Mouse (Mus musculus) c-Kit-negative CD71-positive TER-119-positive erythroid progenitor cells, embryonic 14.5 days (primary cell): ENCODE results near the gene Qsox2.
A peak's percentile ranks its signal among the peaks of the same experiment; 100 is the strongest.

Experiments
- DNase-seq: peaks from one replicate; pipeline ENCODE4 v3.0.0-alpha.2; 2013; ENCODE audit warnings: low read depth, low spot score

Gene Qsox2

GRCm38 (mm10) chr2:26225242-26225641 lies 12.1 kb downstream of the Qsox2 start:
- DNase-seq = no peak

GRCm38 (mm10) chr2:26223961-26224360 lies 13.4 kb downstream of the Qsox2 start:
- DNase-seq = no peak

- DNase-seq = no peak
Observed at GRCm38 (mm10) chr2:26214526-26214925, 22.8 kb downstream of the Qsox2 start.

DNA sequence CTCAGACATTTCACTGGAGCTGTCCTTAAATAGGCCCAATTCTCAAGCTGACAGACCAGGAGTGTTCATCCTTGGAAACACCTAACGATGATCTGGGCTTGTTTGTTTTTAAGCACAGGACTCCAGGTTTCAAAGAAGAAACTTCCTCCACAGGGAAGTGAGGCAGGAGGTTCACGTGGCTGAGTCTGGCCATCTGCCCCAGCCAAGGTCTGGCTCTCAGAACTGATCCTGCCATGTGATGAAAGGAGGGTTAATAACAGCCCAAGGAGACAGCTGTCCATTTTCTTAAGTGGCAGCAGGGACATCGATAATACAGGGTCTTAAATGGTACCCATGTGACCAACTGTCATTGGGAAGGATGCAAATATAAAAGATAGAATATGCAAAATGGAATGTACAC lies 27.8 kb downstream of the Qsox2 start:
- no peak for DNase-seq

GRCm38 (mm10) chr2:26208126-26208789 lies 29.1 kb downstream of the Qsox2 start, which contains the start of gene Lhx3:
Gene Lhx3, minus strand, starts transcription at chr2:26208289.
- peak; percentile 3 for DNase-seq

DNA sequence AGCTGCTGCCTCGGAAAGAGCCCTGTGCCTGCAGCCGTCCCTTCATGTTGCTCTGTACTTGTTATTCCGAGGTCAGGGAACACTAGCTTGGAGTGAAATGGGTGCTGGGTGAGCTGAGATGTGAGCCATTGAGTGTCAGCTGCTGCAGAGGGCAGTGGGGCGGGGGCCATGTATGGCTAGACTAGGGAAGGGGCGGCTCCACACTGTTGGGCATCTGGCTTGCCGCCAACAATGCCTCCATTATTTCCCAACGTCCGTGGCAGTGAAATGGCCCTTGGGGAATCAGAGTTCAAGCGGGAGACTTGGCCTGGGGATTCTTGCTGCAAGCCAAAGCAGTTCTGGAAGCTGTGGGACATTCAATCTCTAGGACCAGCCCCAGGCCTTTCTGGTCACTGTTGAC lies 29.8 kb downstream of the Qsox2 start:
- DNase-seq = no peak

DNA sequence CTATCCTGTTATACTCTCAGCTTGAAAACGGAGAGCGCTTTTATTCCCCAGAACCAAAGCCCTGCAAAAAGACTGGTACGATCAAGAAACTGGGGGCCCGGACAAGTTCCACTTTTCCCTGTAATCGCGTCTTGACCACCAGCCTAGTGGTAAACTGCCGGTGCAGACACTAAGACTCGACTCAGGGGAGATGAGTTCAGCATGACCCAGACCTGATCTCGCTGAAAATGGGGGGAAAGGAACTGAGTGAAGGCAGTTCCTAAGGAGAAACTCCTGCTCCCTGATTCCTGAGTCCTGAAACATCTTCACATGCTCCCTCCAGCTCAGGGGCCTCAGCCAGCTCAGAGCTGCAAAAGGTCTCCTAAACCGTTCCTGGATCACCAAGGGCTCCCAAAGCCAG lies 31.6 kb downstream of the Qsox2 start:
- DNase-seq = no peak

GRCm38 (mm10) chr2:26205126-26205525 lies 32.2 kb downstream of the Qsox2 start:
- DNase-seq = no peak

- DNase-seq = no peak
Observed at GRCm38 (mm10) chr2:26202849-26203475, 34.4 kb downstream of the Qsox2 start.

DNA sequence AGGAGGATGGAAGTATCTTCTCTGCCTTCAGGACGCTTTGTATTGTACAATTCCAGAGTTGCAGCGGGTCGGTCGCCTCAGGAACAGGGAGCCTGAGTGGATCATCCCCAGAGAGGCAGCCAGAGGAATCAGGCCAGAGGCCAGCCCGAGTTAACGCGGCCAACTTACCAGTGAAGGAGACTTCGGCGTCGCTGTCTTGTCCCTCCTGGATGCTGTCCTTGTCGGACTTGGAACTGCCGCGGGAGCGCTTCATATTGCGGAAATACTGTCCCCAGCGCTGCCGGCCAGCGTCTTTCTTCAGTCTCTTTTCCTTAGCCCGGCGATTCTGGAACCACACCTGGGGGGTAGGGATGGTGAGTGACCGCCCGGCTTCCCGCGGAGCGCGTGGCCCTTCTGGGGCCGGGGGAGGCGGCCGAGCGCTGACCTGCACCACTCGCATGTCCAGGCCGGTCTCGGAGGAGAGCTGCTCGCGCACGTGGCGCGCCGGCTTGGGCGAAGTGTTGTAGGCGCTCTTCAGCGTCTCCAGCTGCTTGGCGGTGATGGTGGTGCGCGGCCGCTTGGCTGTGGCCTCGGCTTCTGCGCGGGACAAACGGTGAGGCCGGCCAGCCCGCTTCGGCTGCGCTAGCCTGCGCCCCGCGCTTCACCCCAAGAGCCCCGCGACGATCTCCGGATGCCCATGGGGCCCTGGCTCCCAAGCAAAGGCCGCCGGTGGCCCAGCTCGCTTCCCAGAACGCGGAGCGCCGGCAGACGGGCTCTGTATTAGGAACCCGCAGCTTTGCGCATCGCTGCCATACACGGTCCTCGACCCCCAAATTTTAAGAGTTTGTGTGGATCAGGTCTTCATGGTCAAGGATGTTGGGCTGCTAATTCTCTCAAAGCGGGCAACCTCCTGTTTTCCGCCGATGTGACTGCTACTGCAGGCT lies 35.1 kb downstream of the Qsox2 start:
- no peak for DNase-seq

DNA sequence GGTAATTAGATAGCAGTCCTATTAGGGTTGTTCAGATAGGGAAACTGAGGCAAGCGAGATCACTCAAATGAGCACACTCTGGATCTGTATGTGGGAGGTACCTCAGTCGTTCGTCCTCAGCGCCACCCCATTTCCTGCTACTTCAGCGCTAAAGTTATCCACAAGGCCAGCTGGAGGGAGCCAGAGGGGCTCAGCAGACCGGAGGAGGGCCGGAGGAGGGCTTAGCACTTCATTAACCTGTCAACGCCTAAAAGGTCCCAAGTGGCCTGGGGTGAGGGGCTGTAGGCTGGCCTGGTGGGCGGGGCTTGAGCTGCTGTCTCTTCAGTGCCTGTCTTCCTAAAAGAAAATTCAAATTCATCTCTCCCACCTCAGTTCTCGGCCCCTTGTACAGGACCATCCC lies 38.8 kb downstream of the Qsox2 start:
- DNase-seq = no peak

DNA sequence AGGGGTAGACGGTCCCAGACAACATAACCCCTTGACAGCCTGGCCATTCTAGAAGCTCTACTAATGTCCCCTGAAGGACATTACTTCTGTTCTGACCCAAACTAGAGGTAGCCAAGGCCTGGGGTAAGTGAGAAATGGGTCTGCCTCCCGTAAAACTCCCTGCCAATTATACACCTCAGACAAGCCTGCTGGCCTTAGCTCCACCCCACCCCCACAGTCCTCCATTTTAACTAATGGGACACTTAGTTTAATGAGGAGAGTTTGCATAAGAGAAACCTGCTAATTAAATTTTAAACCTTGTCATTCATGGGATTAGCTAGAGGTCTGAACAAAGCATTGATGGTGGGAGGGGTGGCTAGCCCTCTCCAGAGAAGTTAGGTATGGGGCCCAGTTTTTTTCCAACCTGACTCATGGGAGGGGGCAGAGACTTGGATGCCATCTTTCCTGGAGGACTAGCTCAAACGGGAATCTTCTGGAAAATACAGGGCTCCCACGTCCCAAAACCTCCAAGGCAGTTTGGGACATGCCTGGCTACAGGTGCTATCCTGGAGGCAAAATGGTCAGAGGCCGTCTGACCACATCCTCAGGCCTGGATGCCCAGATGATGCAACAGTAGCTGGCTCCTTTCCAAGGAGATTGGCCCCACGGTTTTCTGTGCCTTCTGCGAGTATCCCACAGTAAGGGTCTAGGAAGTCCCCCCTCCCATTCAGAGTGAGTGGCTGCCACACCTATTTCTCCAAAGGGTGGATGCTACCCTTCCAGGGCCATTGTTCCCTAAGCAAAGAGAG lies 42.6 kb downstream of the Qsox2 start:
- DNase-seq = no peak

DNA sequence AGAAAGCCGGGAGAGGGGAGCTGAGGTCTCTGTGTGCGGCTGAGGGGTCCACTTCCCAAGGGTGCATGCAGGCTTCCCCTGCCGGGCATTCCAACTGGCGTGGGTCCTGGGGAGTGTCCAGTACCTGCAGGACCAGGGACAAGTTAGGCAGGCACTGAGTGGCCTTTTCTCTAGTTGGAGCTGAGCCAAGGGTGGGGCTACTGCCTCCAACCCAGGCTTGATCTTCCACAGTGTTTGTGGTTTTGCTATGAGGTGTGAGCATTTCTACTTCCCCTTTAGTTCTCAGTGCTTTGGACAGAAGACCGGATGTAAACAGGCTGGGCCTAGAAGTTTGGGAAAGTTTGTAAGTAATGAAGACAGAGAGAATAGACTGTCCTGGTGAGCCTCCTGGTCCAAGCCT lies 48.8 kb downstream of the Qsox2 start:
- DNase-seq = no peak

DNA sequence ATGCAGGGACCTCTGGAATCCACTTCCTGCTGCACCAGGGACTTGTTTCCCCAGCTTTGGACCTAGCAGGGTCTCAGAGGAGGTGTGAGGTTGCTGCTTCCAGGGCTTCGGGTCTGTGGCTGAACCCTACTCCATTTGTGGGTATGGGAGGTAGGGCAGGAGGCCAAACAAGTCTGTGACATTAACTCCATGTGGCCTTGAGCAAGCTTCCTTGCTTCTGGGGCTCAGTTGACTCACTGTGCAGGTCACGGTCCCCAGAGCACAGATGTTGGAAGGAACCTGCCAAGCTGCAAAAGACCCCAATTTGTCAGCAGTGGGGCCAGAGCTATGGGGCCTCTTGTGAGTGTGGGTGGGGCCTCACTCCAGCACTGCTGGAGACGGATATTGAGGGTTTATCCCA lies 53.0 kb downstream of the Qsox2 start:
- no peak for DNase-seq

DNA sequence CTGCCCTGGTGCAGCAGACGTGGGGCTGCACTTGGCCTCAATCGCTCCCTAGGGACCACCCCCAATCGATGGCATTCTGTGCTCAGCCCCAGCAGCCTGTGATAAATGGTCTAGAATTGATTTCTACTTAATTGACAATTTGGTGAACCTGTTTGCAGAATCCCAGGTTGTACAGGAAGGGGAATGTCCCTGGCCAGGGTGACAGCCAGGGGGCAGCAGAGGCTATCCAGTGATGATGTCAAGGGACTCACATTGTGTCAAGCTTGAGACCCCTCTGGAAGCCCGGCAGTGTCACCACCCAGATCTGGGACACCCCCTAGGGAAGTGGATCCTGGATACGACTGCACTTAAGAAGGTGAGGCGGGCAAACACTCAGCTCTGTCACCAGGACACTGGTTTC lies 54.7 kb downstream of the Qsox2 start:
- no peak for DNase-seq

GRCm38 (mm10) chr2:26177189-26177588 lies 60.1 kb downstream of the Qsox2 start:
- DNase-seq = no peak

DNA sequence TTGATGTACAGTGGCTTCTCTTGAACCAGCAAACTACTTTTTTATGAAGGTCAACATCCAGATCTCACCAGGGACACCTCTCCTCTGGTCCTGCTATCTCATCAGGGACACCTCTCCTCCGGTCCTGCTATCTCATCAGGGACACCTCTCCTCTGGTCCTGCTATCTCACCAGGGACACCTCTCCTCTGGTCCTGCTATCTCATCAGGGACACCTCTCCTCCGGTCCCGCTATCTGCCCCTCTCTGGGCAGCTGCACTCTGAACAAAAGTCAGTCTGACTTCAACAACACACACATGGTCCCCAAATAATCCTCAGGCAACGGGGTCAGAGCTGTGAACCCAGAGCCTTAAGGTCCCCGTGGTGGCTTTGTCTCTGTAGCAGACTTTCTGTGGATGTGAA lies 60.6 kb downstream of the Qsox2 start:
- no peak for DNase-seq

- DNase-seq = no peak
Observed at GRCm38 (mm10) chr2:26175191-26175590, 62.1 kb downstream of the Qsox2 start.

DNA sequence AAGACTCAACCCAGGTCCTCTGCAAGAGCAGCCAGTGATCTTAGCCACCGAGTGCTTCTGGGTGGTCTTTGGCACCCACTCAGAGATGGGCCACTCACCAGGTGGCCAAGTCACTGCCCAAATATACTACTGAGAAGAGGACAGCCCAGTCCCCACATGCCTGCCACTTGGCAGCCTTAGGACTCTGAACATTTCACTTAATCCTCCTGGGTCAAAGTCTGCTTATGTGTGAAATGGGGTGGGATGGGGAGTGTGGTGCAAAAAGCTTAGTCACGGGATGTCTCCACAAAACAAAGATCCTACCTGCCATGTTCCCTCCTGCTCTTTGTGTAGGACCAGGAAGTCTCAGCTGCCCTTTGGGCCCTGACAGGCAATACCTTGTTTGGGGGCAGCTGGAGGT lies 65.2 kb downstream of the Qsox2 start:
- no peak for DNase-seq

- no peak for DNase-seq
Observed at GRCm38 (mm10) chr2:26170376-26170775, 66.9 kb downstream of the Qsox2 start.

- no peak for DNase-seq
Observed at GRCm38 (mm10) chr2:26168843-26169579, 68.3 kb downstream of the Qsox2 start.
